Mouse (Mus musculus): ENCODE measurements at regions not wholly inside any gene's neighbourhood (a gene's known extent, or its start where the extent isn't known, plus 50 kb on each side); places are given as distances from the start of the nearest gene placed in this dataset.
A peak's percentile ranks its signal among the peaks of the same experiment; 100 is the strongest.

GRCm38 (mm10) chr19:50766171-50766570 is 87.7 kb upstream of the Sorcs1 start:
- peak; percentile 70 for ATAC-seq (ENCODE audit: insufficient number of reproducible peaks, low FRiP score, low TSS enrichment)
